Mouse (Mus musculus): ENCODE results near the gene Mdfic.

DNA sequence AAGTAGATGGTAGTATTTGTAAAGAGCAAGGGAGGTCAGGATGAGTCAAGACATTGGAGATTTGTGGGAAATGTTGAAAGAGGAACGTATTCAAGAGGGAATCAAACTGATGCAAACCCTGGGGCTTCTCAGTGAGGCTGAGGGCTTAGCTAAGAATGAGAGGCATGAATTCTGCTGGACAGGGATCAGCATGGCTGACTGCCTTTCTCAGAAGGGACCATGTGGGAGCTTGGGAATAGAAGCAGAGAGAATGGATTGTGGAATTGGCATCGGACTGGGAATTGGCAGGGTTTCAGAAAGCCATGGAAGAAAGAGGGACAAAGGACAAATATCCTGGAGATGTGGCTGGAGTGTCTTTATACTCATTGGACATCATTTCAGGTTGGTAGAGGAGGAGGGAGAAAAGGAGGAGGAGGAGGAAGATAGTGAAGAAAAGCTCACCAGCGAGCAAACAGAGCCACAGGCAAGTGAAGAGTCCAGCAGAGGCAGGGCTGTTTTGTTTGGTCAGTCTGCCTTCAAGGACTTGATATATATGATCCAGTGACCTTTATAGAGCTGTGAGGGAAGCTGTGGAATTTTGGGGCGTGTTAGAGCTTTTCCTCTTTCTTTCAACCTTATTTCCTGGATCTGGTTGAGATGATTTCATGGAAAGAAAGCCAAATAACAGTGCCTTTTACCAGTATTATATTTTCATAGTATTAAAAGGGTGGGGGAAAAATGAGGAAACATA lies 7.4 kb downstream of the Mdfic start:
- TF ChIP-seq GATA1 (IDR thresholded peaks at IDR 0.05; ENCODE audit: borderline replicate concordance, low read length) (no peak), GATA2 (IDR thresholded peaks at IDR 0.05; ENCODE audit: borderline replicate concordance, low read depth, low read length) (no peak), TAL1 (conservative IDR thresholded peaks at IDR 0.05; ENCODE audit: low read depth, low read length) (no peak), CTCF (IDR thresholded peaks at IDR 0.05; ENCODE audit: low read depth, low read length) (no peak)

Measured in G1E (cell line).